Mouse (Mus musculus): ENCODE measurements around the gene Stac. TPM values are rescaled to one million over a fixed set of nuclear protein-coding genes. Genes with fewer than 3 reads are reported as not detected.

The Stac gene
- polyA plus RNA-seq, 1 experiment from 2014 or later, result 0.35 TPM

GRCm38 (mm10) chr9:111587527-111587926, 102.6 kb downstream of the Stac start:
- no peak for ATAC-seq (replicated peaks; ENCODE audit: insufficient number of reproducible peaks, low FRiP score, low TSS enrichment, low read depth)
- no peak for DNase-seq (ENCODE audit: low spot score)
- Histone ChIP-seq H3K27ac (replicated peaks; ENCODE audit: low read depth, low read length) (no peak overlapping the region), H3K9ac (replicated peaks; ENCODE audit: low read length) (no peak overlapping the region), H3K27me3 (ENCODE audit: control insufficient read depth, insufficient read depth, low read length) (no peaks in the 10 kb centered on the region), H3K9me3 (replicated peaks; ENCODE audit: control insufficient read depth, low read length) (no peaks in the 10 kb centered on the region), H3K4me1 (ENCODE audit: control insufficient read depth, insufficient read depth, low read length) (no peaks in the 10 kb centered on the region), H3K36me3 (replicated peaks; ENCODE audit: control insufficient read depth, insufficient read depth, low read depth, low read length) (no peaks in the 10 kb centered on the region), H3K4me3 (ENCODE audit: low read depth, low read length) (no peak overlapping the region), H3K4me2 (ENCODE audit: low read depth, low read length) (no peak overlapping the region)
- WGBS, result 81% methylated on average over 2 of the region's 2 CpGs

- Histone ChIP-seq H3K9ac (replicated peaks; ENCODE audit: low read length) (no peak overlapping the region), H3K4me1 (ENCODE audit: control insufficient read depth, insufficient read depth, low read length) (no peaks in the 10 kb centered on the region), H3K4me2 (ENCODE audit: low read depth, low read length) (no peak overlapping the region), H3K4me3 (ENCODE audit: low read depth, low read length) (no peak overlapping the region), H3K27me3 (ENCODE audit: control insufficient read depth, insufficient read depth, low read length) (no peaks in the 10 kb centered on the region), H3K9me3 (replicated peaks; ENCODE audit: control insufficient read depth, low read length) (no peaks in the 10 kb centered on the region), H3K27ac (replicated peaks; ENCODE audit: low read depth, low read length) (no peak overlapping the region), H3K36me3 (replicated peaks; ENCODE audit: control insufficient read depth, insufficient read depth, low read depth, low read length) (no peaks in the 10 kb centered on the region)
- DNase-seq (ENCODE audit: low spot score) (no peak), ATAC-seq (replicated peaks; ENCODE audit: insufficient number of reproducible peaks, low FRiP score, low TSS enrichment, low read depth) (no peak)
- 78% methylated on average over 9 of the region's 9 CpGs for WGBS
Observed at GRCm38 (mm10) chr9:111578784-111579183, 111.4 kb downstream of the Stac start.

DNA sequence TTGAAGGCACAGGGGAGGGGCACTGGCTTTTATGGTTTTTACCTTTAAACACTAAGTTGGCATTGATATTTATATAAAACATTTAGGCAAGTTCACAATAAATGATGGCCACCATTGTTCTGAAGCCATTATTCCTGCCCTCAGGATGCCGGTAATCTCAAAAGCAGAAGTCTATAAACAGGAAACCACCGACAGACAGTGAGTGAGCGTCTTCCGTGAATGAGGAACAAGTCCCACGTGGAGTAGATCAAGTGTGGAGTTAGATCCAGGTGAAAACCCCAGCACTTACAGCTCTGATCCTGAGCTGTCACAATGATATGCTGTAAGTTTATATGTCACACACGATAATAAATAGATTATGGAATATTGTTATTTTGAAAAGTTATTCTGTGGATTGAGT, 112.7 kb downstream of the Stac start:
- ATAC-seq (replicated peaks; ENCODE audit: insufficient number of reproducible peaks, low FRiP score, low TSS enrichment, low read depth), result no peak
- H3K27ac ChIP-seq (replicated peaks; ENCODE audit: low read depth, low read length), result no peak overlapping the region
- H3K4me2 ChIP-seq (ENCODE audit: low read depth, low read length), result no peak overlapping the region
- no peaks in the 10 kb centered on the region for H3K9me3 ChIP-seq (replicated peaks; ENCODE audit: control insufficient read depth, low read length)
- no peaks in the 10 kb centered on the region for H3K27me3 ChIP-seq (ENCODE audit: control insufficient read depth, insufficient read depth, low read length)
- no peak overlapping the region for H3K9ac ChIP-seq (replicated peaks; ENCODE audit: low read length)
- no peak overlapping the region for H3K4me3 ChIP-seq (ENCODE audit: low read depth, low read length)
- no peaks in the 10 kb centered on the region for H3K36me3 ChIP-seq (replicated peaks; ENCODE audit: control insufficient read depth, insufficient read depth, low read depth, low read length)
- no peak for DNase-seq (ENCODE audit: low spot score)
- WGBS, result 80% methylated on average over 6 of the region's 6 CpGs
- no peaks in the 10 kb centered on the region for H3K4me1 ChIP-seq (ENCODE audit: control insufficient read depth, insufficient read depth, low read length)

GRCm38 (mm10) chr9:111575889-111576288, 114.3 kb downstream of the Stac start:
- no peak overlapping the region for H3K9ac ChIP-seq (replicated peaks; ENCODE audit: low read length)
- no peaks in the 10 kb centered on the region for H3K36me3 ChIP-seq (replicated peaks; ENCODE audit: control insufficient read depth, insufficient read depth, low read depth, low read length)
- ATAC-seq (replicated peaks; ENCODE audit: insufficient number of reproducible peaks, low FRiP score, low TSS enrichment, low read depth) (no peak), DNase-seq (ENCODE audit: low spot score) (no peak)
- H3K27me3 ChIP-seq (ENCODE audit: control insufficient read depth, insufficient read depth, low read length), result no peaks in the 10 kb centered on the region
- H3K4me2 ChIP-seq (ENCODE audit: low read depth, low read length), result no peak overlapping the region
- H3K9me3 ChIP-seq (replicated peaks; ENCODE audit: control insufficient read depth, low read length), result no peaks in the 10 kb centered on the region
- WGBS, result 29% methylated on average over 4 of the region's 4 CpGs
- no peaks in the 10 kb centered on the region for H3K4me1 ChIP-seq (ENCODE audit: control insufficient read depth, insufficient read depth, low read length)
- H3K27ac ChIP-seq (replicated peaks; ENCODE audit: low read depth, low read length), result no peak overlapping the region
- no peak overlapping the region for H3K4me3 ChIP-seq (ENCODE audit: low read depth, low read length)

DNA sequence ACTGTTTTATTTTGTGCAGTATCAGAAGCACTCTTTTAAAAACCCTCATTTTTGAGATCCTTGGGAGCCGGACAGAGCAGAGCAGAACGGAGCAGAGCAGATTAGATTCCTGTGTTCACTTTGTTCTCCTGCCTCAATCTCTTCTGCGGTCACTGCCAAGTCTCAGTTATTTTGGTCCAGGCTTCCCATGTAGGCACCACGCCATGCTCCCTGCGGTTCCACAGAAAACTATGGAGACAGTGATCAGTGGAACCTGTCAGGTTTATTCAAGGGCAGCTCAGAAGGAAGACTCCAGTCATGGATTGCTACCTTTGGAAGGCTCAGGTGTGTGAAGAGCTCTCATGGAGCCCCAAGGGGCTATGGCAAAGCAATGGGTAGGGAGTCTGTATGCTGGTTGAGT, 116.3 kb downstream of the Stac start:
- Histone ChIP-seq H3K4me2 (ENCODE audit: low read depth, low read length) (no peak overlapping the region), H3K9me3 (replicated peaks; ENCODE audit: control insufficient read depth, low read length) (no peaks in the 10 kb centered on the region), H3K27ac (replicated peaks; ENCODE audit: low read depth, low read length) (no peak overlapping the region), H3K4me3 (ENCODE audit: low read depth, low read length) (no peak overlapping the region), H3K4me1 (ENCODE audit: control insufficient read depth, insufficient read depth, low read length) (no peaks in the 10 kb centered on the region), H3K36me3 (replicated peaks; ENCODE audit: control insufficient read depth, insufficient read depth, low read depth, low read length) (no peaks in the 10 kb centered on the region), H3K27me3 (ENCODE audit: control insufficient read depth, insufficient read depth, low read length) (no peaks in the 10 kb centered on the region), H3K9ac (replicated peaks; ENCODE audit: low read length) (no peak overlapping the region)
- no peak for ATAC-seq (replicated peaks; ENCODE audit: insufficient number of reproducible peaks, low FRiP score, low TSS enrichment, low read depth)
- 93% methylated on average over 5 of the region's 5 CpGs for WGBS
- no peak for DNase-seq (ENCODE audit: low spot score)

DNA sequence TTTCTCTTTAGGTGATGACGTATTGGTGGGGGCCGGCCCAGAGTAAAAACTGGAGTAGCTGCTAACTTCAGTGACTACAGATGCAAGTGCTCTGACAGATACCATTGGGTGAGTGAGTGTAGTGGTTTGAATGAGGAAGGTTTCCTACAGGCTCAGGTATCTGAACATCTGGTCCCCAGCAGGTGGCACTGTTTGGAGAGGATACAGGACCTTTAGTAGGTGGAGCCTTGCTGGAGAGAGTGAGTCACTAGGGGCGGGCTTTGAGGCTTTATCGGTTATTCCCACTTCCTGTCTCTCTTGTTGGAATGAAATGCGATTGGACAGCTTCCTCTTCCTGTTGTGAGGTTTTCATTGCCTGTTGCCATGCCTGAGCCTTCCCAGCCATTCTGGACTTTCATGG, 118.5 kb downstream of the Stac start:
- ATAC-seq (replicated peaks; ENCODE audit: insufficient number of reproducible peaks, low FRiP score, low TSS enrichment, low read depth), result no peak
- no peak overlapping the region for H3K4me3 ChIP-seq (ENCODE audit: low read depth, low read length)

GRCm38 (mm10) chr9:111564176-111564575, 126.0 kb downstream of the Stac start:
- Histone ChIP-seq H3K4me3 (ENCODE audit: low read depth, low read length) (no peak overlapping the region), H3K4me2 (ENCODE audit: low read depth, low read length) (no peak overlapping the region), H3K4me1 (ENCODE audit: control insufficient read depth, insufficient read depth, low read length) (no peaks in the 10 kb centered on the region), H3K36me3 (replicated peaks; ENCODE audit: control insufficient read depth, insufficient read depth, low read depth, low read length) (no peaks in the 10 kb centered on the region), H3K27me3 (ENCODE audit: control insufficient read depth, insufficient read depth, low read length) (no peaks in the 10 kb centered on the region), H3K27ac (replicated peaks; ENCODE audit: low read depth, low read length) (no peak overlapping the region), H3K9ac (replicated peaks; ENCODE audit: low read length) (no peak overlapping the region), H3K9me3 (replicated peaks; ENCODE audit: control insufficient read depth, low read length) (no peaks in the 10 kb centered on the region)
- WGBS, result 97% methylated on average over 6 of the region's 6 CpGs
- no peak for DNase-seq (ENCODE audit: low spot score)
- no peak for ATAC-seq (replicated peaks; ENCODE audit: insufficient number of reproducible peaks, low FRiP score, low TSS enrichment, low read depth)

More for the DNA sequence above, 118.5 kb downstream of the Stac start:
- Histone ChIP-seq H3K27ac (replicated peaks; ENCODE audit: low read depth, low read length) (no peak overlapping the region), H3K9ac (replicated peaks; ENCODE audit: low read length) (no peak overlapping the region), H3K4me2 (ENCODE audit: low read depth, low read length) (no peak overlapping the region), H3K9me3 (replicated peaks; ENCODE audit: control insufficient read depth, low read length) (no peaks in the 10 kb centered on the region), H3K36me3 (replicated peaks; ENCODE audit: control insufficient read depth, insufficient read depth, low read depth, low read length) (no peaks in the 10 kb centered on the region), H3K27me3 (ENCODE audit: control insufficient read depth, insufficient read depth, low read length) (no peaks in the 10 kb centered on the region), H3K4me1 (ENCODE audit: control insufficient read depth, insufficient read depth, low read length) (no peaks in the 10 kb centered on the region)
- DNase-seq (ENCODE audit: low spot score), result peak; percentile 9
- 91% methylated on average over 5 of the region's 5 CpGs for WGBS

DNA sequence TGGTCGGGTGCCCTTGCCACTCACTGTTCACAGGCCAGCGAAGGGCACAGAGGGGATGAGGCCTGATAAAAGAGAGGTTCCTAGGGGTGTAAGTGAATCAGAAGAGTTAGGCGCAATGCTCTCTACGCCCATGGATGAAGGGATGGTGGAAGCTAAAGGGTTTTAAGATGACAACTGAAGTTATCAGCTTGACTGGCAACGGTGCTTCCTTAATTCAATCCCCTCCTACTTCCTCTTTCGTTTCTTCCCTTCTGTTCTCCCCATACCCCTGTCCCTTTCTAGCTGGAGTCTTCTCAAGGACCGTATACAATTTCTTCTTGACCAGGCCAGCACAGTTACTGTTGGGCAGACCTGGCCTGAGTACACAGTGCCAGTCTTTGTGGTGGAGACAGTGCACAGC, 126.9 kb downstream of the Stac start:
- Histone ChIP-seq H3K9ac (replicated peaks; ENCODE audit: low read length) (no peak overlapping the region), H3K36me3 (replicated peaks; ENCODE audit: control insufficient read depth, insufficient read depth, low read depth, low read length) (no peaks in the 10 kb centered on the region), H3K4me1 (ENCODE audit: control insufficient read depth, insufficient read depth, low read length) (no peaks in the 10 kb centered on the region), H3K4me3 (ENCODE audit: low read depth, low read length) (no peak overlapping the region), H3K27ac (replicated peaks; ENCODE audit: low read depth, low read length) (no peak overlapping the region), H3K4me2 (ENCODE audit: low read depth, low read length) (no peak overlapping the region), H3K27me3 (ENCODE audit: control insufficient read depth, insufficient read depth, low read length) (no peaks in the 10 kb centered on the region), H3K9me3 (replicated peaks; ENCODE audit: control insufficient read depth, low read length) (no peaks in the 10 kb centered on the region)
- no peak for ATAC-seq (replicated peaks; ENCODE audit: insufficient number of reproducible peaks, low FRiP score, low TSS enrichment, low read depth)
- 79% methylated on average over 7 of the region's 7 CpGs for WGBS
- DNase-seq (ENCODE audit: low spot score), result no peak

Data from embryonic facial prominence, embryonic 11.5 days (tissue).